Mouse (Mus musculus) left cerebral cortex, adult 2 months (tissue): ENCODE results near the gene Hbq1b. TPM values are rescaled to one million over a fixed set of nuclear protein-coding genes. Genes with fewer than 3 reads are reported as not detected.

Experiments
- DNase-seq, 2 experiments: peaks; one replicate each; pipeline ENCODE4 v3.0.0; 2021 to 2022; ENCODE audit warnings: low spot score in 2 of 2, mixed read lengths in 1 of 2; ENCODE audit errors: extremely low spot score in 1 of 2
- H3K27ac ChIP-seq: fragments of 200-600 bp; 2 replicates; pipeline ENCODE4 v1.8.1; 2022
- H3K4me3 ChIP-seq: fragments of 200-600 bp; 2 replicates; pipeline ENCODE4 v1.8.1; 2022
- CTCF ChIP-seq: fragments of 200-600 bp; IDR thresholded peaks from 2 replicates; pipeline ENCODE4 v1.8.1; 2022; ENCODE audit warnings: antibody characterized with exemption, mild to moderate bottlenecking, moderate library complexity
- intact Hi-C: fragments of 180-260 bp; cut with DNase I; formaldehyde crosslinking; loops from one replicate; pipeline ENCODE4 v1.15.1; 2025
- total RNA-seq, 2 experiments: library from RNA; stranded (reverse); gene quantifications; 2 replicates each; pipeline ENCODE4 v1.2.3; 2021

Gene Hbq1b
- total RNA-seq, 2 experiments from 2014 or later, result not detected

GRCm38 (mm10) chr11:32320507-32321195 is 33.9 kb downstream of the Hbq1b start:
- no peak for TF ChIP-seq CTCF
- intact Hi-C loops, result loop anchor here (2.0 to 10.0 kb wide), 3 partner anchors 104 to 646 kb away; partner anchors contain the start of gene Bod1
- no peak overlapping the region for H3K27ac ChIP-seq
- DNase-seq, result no peak
- no peak overlapping the region for H3K4me3 ChIP-seq

GRCm38 (mm10) chr11:32321196-32321565 is 34.4 kb downstream of the Hbq1b start:
- intact Hi-C loops, result loop anchor here (2.0 to 10.0 kb wide), 3 partner anchors 104 to 646 kb away; partner anchors contain the start of gene Bod1
- peak; percentile 94 for TF ChIP-seq CTCF
- peak; percentile 62 to 65 for DNase-seq
- H3K4me3 ChIP-seq, result no peak overlapping the region
- no peak overlapping the region for H3K27ac ChIP-seq

GRCm38 (mm10) chr11:32324609-32325008 is 37.8 kb downstream of the Hbq1b start:
- Histone ChIP-seq H3K27ac (no peak overlapping the region), H3K4me3 (peak overlapping the region; percentile 23; the same call in 1 of the 2 replicates)
- peak; percentile 92 for TF ChIP-seq CTCF
- intact Hi-C loops, result loop anchor here (2.0 to 10.0 kb wide), 3 partner anchors 142 to 650 kb away; partner anchors contain the start of gene Bod1
- DNase-seq, result peak; percentile 81 to 87

GRCm38 (mm10) chr11:32331075-32331474 is 44.3 kb downstream of the Hbq1b start:
- no peak for DNase-seq
- TF ChIP-seq CTCF, result no peak
- Histone ChIP-seq H3K27ac (no peak overlapping the region), H3K4me3 (no peak overlapping the region)
- intact Hi-C loops, result no loop called here

- intact Hi-C loops, result no loop called here
- no peak for TF ChIP-seq CTCF
These were observed 45.1 kb downstream of the Hbq1b start for GRCm38 (mm10) chr11:32331861-32332260.

GRCm38 (mm10) chr11:32333235-32333634 is 46.5 kb downstream of the Hbq1b start:
- Histone ChIP-seq H3K27ac (no peak overlapping the region), H3K4me3 (no peak overlapping the region)
- no peak for TF ChIP-seq CTCF
- intact Hi-C loops, result no loop called here
- DNase-seq, result no peak

More at GRCm38 (mm10) chr11:32331861-32332260, 45.1 kb downstream of the Hbq1b start:
- no peak for DNase-seq
- Histone ChIP-seq H3K27ac (no peak overlapping the region), H3K4me3 (no peak overlapping the region)

GRCm38 (mm10) chr11:32336435-32336907 is 49.7 kb downstream of the Hbq1b start:
- H3K4me3 ChIP-seq, result no peak overlapping the region
- no peak overlapping the region for H3K27ac ChIP-seq
- DNase-seq, result no peak
- intact Hi-C loops, result no loop called here
- no peak for TF ChIP-seq CTCF

Other genes with a start within 250 kb of the Hbq1b start
- not detected for gene Il9r, start 86.7 kb upstream of the Hbq1b start, total RNA-seq
- gene Snrnp25, start 81.5 kb upstream of the Hbq1b start, total RNA-seq, result 10 to 100 TPM; 19.2 to 24.6 TPM
- gene Rhbdf1, start 64.7 kb upstream of the Hbq1b start, total RNA-seq, result 10 to 100 TPM; 13.9 to 14.4 TPM
- 10 to 100 TPM; 17.5 to 19.1 TPM for gene Mpg, start 60.5 kb upstream of the Hbq1b start, total RNA-seq
- 10 to 100 TPM; 45.2 to 52.2 TPM for gene Nprl3, start 19.3 kb upstream of the Hbq1b start, total RNA-seq
- not detected for gene Hba-x, start 10.6 kb upstream of the Hbq1b start, total RNA-seq
- 100 to 1,000 TPM; 247 to 343 TPM for gene Hba-a1, start 3.5 kb upstream of the Hbq1b start, total RNA-seq
- 100 to 1,000 TPM; 271 to 300 TPM for gene Hba-a2, start 9.5 kb downstream of the Hbq1b start, total RNA-seq
- 1 to 10 TPM; 1.7 TPM for gene Hbq1a, start 13.1 kb downstream of the Hbq1b start, total RNA-seq
- gene Sh3pxd2b, start 60.9 kb downstream of the Hbq1b start, total RNA-seq, result 10 to 100 TPM; 11.4 to 16.4 TPM
- 10 to 100 TPM; 53.9 to 57.3 TPM for gene Ubtd2, start 168.4 kb downstream of the Hbq1b start, total RNA-seq
- gene Efcab9, start 245.1 kb downstream of the Hbq1b start, total RNA-seq, result 1 to 10 TPM in 1 of 2 experiments, under 1 TPM in 1; 0.75 to 1.4 TPM
- gene Stk10, start 246.3 kb downstream of the Hbq1b start, total RNA-seq, result 1 to 10 TPM; 6.7 to 8.7 TPM